Mouse (Mus musculus) heart, postnatal 0 days (tissue): Measurements from ENCODE around the gene Myo16.

Experiments used
- CTCF ChIP-seq: IDR thresholded peaks from 2 replicates; pipeline ENCODE4 v1.5.1; 2016; ENCODE audit warnings: antibody characterized with exemption, control low read depth, low read depth
- EP300 ChIP-seq: IDR thresholded peaks from 2 replicates; pipeline ENCODE4 v1.6.1; 2016; ENCODE audit warnings: antibody characterized with exemption, low read depth

- no peak for TF ChIP-seq CTCF
- TF ChIP-seq EP300: no peak
Observed at GRCm38 (mm10) chr8:10575244-10575643, 421.5 kb downstream of the Myo16 start.
